Mouse (Mus musculus) macrophage (primary cell): ENCODE measurements around the gene Stk36. TPM values are rescaled to one million over a fixed set of nuclear protein-coding genes. Genes with fewer than 3 reads are reported as not detected.

Experiments used
- H3K27ac ChIP-seq: fragments of 350-480 bp; formaldehyde crosslinking; 2 replicates; pipeline ENCODE4 v1.9.0; 2021
- H3K36me3 ChIP-seq: fragments of 350-480 bp; formaldehyde crosslinking; 2 replicates; pipeline ENCODE4 v1.9.0; 2021; ENCODE audit errors: inconsistent target
- H3K4me3 ChIP-seq: fragments of 350-480 bp; formaldehyde crosslinking; 2 replicates; pipeline ENCODE4 v1.9.0; 2021; ENCODE audit errors: inconsistent target
- H3K79me2 ChIP-seq: fragments of 350-480 bp; formaldehyde crosslinking; 2 replicates; pipeline ENCODE4 v1.9.0; 2021; ENCODE audit errors: inconsistent target
- WGBS: methylation state at CpG from one replicate; pipeline ENCODE4 v1.1.7; 2026; ENCODE audit warnings: inconsistent platforms; ENCODE audit not compliant: missing documents; 5-methylcytosine and 5-hydroxymethylcytosine counted together
- polyA plus RNA-seq: library from polyadenylated mRNA; stranded (reverse); fragments of 250-400 nt; gene quantifications from 3 replicates; pipeline ENCODE4 v1.2.4, GENCODE M21; 2018; ENCODE audit warnings: inconsistent platforms
- total RNA-seq, 78 experiments: library from RNA; depleted of rRNA; stranded (reverse); fragments of 250-400 nt; gene quantifications; 1 replicate in 9 of 78; 2 replicates in 24 of 78; 3 replicates in 43 of 78; 4 replicates in 2 of 78; pipeline ENCODE4 v1.2.4; 2018; ENCODE audit warnings: inconsistent platforms in 56 of 78

The Stk36 gene
- total RNA-seq (2018; cell fraction: chromatin; rRNA removed), result 10 to 100 TPM in 2 of 26 experiments, 1 to 10 TPM in 21, under 1 TPM in 3; 0.49 to 12.1 (median 3.9) TPM
- total RNA-seq (2018; cell fraction: cytosol; rRNA removed), result 1 to 10 TPM in 19 of 26 experiments, under 1 TPM in 7; 0.72 to 2.4 (median 1.3) TPM
- 1 to 10 TPM in 21 of 26 experiments, under 1 TPM in 4, not detected in 1; 0.34 to 4.5 (median 2.5) TPM for total RNA-seq (2018; cell fraction: nucleus; rRNA removed)
- polyA plus RNA-seq, result 0.40 to 1.8 TPM (median 0.80 TPM) in 3 replicates

GRCm38 (mm10) chr1:74601267-74601962 is at the start of gene Stk36, which contains the start of gene Rnf25:
Gene Stk36 (plus strand): TSS chr1:74601445.
Gene Rnf25 (minus strand): TSS chr1:74601397.
- peak within 1 kb of the TSS; percentile 99 for H3K4me3 ChIP-seq
- H3K36me3 ChIP-seq, result peaks cover 24% of the 10 kb centered on the region; the same call in 1 of the 2 replicates

GRCm38 (mm10) chr1:74559061-74559460 is 42.2 kb upstream of the Stk36 start:
- Histone ChIP-seq H3K79me2 (no peaks in the 10 kb centered on the region), H3K27ac (no peak overlapping the region), H3K4me3 (no peak overlapping the region), H3K36me3 (no peaks in the 10 kb centered on the region)
- 77% methylated on average over 5 of the region's 5 CpGs for WGBS

More at GRCm38 (mm10) chr1:74601267-74601962, at the start of gene Stk36, which contains the start of gene Rnf25:
- peak within 1 kb of the TSS; percentile 62 for H3K27ac ChIP-seq
- WGBS, result 14% methylated on average over 25 of the region's 25 CpGs
- H3K79me2 ChIP-seq, result peaks cover 21% of the 10 kb centered on the region; the same call in 1 of the 2 replicates

GRCm38 (mm10) chr1:74565834-74566233 is 35.4 kb upstream of the Stk36 start:
- H3K79me2 ChIP-seq, result no peaks in the 10 kb centered on the region
- H3K36me3 ChIP-seq, result peaks cover 37% of the 10 kb centered on the region
- 40% methylated on average over 6 of the region's 6 CpGs for WGBS
- no peak overlapping the region for H3K27ac ChIP-seq
- no peak overlapping the region for H3K4me3 ChIP-seq

GRCm38 (mm10) chr1:74569739-74570719 is 31.2 kb upstream of the Stk36 start:
- 96% methylated on average over 29 of the region's 29 CpGs for WGBS
- Histone ChIP-seq H3K79me2 (no peaks in the 10 kb centered on the region), H3K27ac (no peak overlapping the region), H3K36me3 (peaks cover 76% of the 10 kb centered on the region), H3K4me3 (no peak overlapping the region)

GRCm38 (mm10) chr1:74582621-74583020 is 18.6 kb upstream of the Stk36 start:
- no peak overlapping the region for H3K27ac ChIP-seq
- WGBS, result 94% methylated on average over 3 of the region's 3 CpGs
- H3K36me3 ChIP-seq, result peaks cover 37% of the 10 kb centered on the region; the same call in 1 of the 2 replicates
- peaks cover 54% of the 10 kb centered on the region for H3K79me2 ChIP-seq
- no peak overlapping the region for H3K4me3 ChIP-seq

GRCm38 (mm10) chr1:74584616-74585398 is 16.4 kb upstream of the Stk36 start:
- peaks cover 15% of the 10 kb centered on the region; the same call in 1 of the 2 replicates for H3K36me3 ChIP-seq
- peaks cover 54% of the 10 kb centered on the region for H3K79me2 ChIP-seq
- WGBS, result 98% methylated on average over 3 of the region's 3 CpGs
- H3K4me3 ChIP-seq, result no peak overlapping the region
- no peak overlapping the region for H3K27ac ChIP-seq

- peak overlapping the region; percentile 86 for H3K4me3 ChIP-seq
- H3K27ac ChIP-seq, result peak overlapping the region; percentile 61
- H3K36me3 ChIP-seq, result peaks cover 25% of the 10 kb centered on the region
- WGBS, result 3% methylated on average over 24 of the region's 24 CpGs
- peaks cover 51% of the 10 kb centered on the region for H3K79me2 ChIP-seq
These were observed 13.9 kb upstream of the Stk36 start for GRCm38 (mm10) chr1:74587233-74587772.

GRCm38 (mm10) chr1:74587773-74588445 is 13.3 kb upstream of the Stk36 start, which contains the start of the genes Zfp142 and Bcs1l:
Gene Zfp142 (minus strand): TSS chr1:74588246.
Gene Bcs1l (plus strand): TSS chr1:74588289.
- under 1% methylated on average over 48 of the region's 48 CpGs for WGBS
- H3K27ac ChIP-seq, result peak within 1 kb of the TSS; percentile 61
- peaks cover 45% of the 10 kb centered on the region for H3K79me2 ChIP-seq
- peaks cover 26% of the 10 kb centered on the region for H3K36me3 ChIP-seq
- peak within 1 kb of the TSS; percentile 86 for H3K4me3 ChIP-seq

GRCm38 (mm10) chr1:74594434-74594833 is 6.8 kb upstream of the Stk36 start:
- peaks cover 68% of the 10 kb centered on the region for H3K36me3 ChIP-seq
- H3K79me2 ChIP-seq, result peaks cover 3% of the 10 kb centered on the region; the same call in 1 of the 2 replicates
- 22% methylated on average over 8 of the region's 8 CpGs for whole genome bisulfite sequencing
- no peak overlapping the region for H3K27ac ChIP-seq
- H3K4me3 ChIP-seq, result no peak overlapping the region

- Histone ChIP-seq H3K27ac (peak overlapping the region; percentile 62), H3K4me3 (peak overlapping the region; percentile 99), H3K36me3 (peaks cover 28% of the 10 kb centered on the region), H3K79me2 (peaks cover 21% of the 10 kb centered on the region; the same call in 1 of the 2 replicates)
- WGBS, result 8% methylated on average over 26 of the region's 26 CpGs
These were observed 561 bp upstream of the Stk36 start for GRCm38 (mm10) chr1:74600501-74601266.

- Histone ChIP-seq H3K36me3 (no peaks in the 10 kb centered on the region), H3K27ac (no peak overlapping the region), H3K4me3 (no peak overlapping the region), H3K79me2 (no peaks in the 10 kb centered on the region)
- 100% methylated on average over 1 of the region's 1 CpGs for WGBS
These were observed 22.9 kb downstream of the Stk36 start for GRCm38 (mm10) chr1:74624183-74624582.

GRCm38 (mm10) chr1:74626076-74626475 is 24.8 kb downstream of the Stk36 start:
- H3K79me2 ChIP-seq, result no peaks in the 10 kb centered on the region
- no peaks in the 10 kb centered on the region for H3K36me3 ChIP-seq
- no peak overlapping the region for H3K27ac ChIP-seq
- no peak overlapping the region for H3K4me3 ChIP-seq
- WGBS, result 73% methylated on average over 4 of the region's 4 CpGs
